Mouse (Mus musculus) ES-Bruce4 (cell line): ENCODE results near the gene Kif13a. TPM values are rescaled to one million over a fixed set of nuclear protein-coding genes. Genes with fewer than 3 reads are reported as not detected.

Experiments
- H3K27ac ChIP-seq: 2 replicates; pipeline ENCODE4 v1.5.1; 2012; ENCODE audit warnings: low read length, inconsistent platforms; ENCODE audit not compliant: insufficient read depth
- H3K27me3 ChIP-seq: 2 replicates; pipeline ENCODE4 v1.6.1; 2012; ENCODE audit warnings: mild to moderate bottlenecking, low read length, inconsistent platforms; ENCODE audit not compliant: control insufficient read depth, poor library complexity, insufficient read depth, severe bottlenecking
- H3K36me3 ChIP-seq: 2 replicates; pipeline ENCODE4 v1.6.1; 2012; ENCODE audit warnings: inconsistent platforms, mild to moderate bottlenecking, low read length, moderate library complexity; ENCODE audit not compliant: control insufficient read depth, poor library complexity, insufficient read depth, severe bottlenecking
- H3K4me1 ChIP-seq: one replicate; pipeline ENCODE4 v1.8.1; 2011; ENCODE audit warnings: low read length; ENCODE audit not compliant: control insufficient read depth, insufficient read depth
- H3K4me3 ChIP-seq: 2 replicates; pipeline ENCODE4 v1.5.1; 2011; ENCODE audit warnings: low read depth, mild to moderate bottlenecking, low read length
- H3K9ac ChIP-seq: 2 replicates; pipeline ENCODE4 v1.6.1; 2012; ENCODE audit warnings: low read depth, mild to moderate bottlenecking, inconsistent platforms; ENCODE audit not compliant: poor library complexity, severe bottlenecking
- H3K9me3 ChIP-seq: replicated peaks from 2 replicates; pipeline ENCODE4 v1.6.1; 2012; ENCODE audit warnings: mild to moderate bottlenecking, low read length, inconsistent platforms; ENCODE audit not compliant: control insufficient read depth, poor library complexity, insufficient read depth, severe bottlenecking
- CTCF ChIP-seq: IDR thresholded peaks from one replicate; pipeline ENCODE4 v1.8.1; 2011; ENCODE audit warnings: low read depth, low read length
- EP300 ChIP-seq: IDR thresholded peaks from 2 replicates; pipeline ENCODE4 v1.6.1; 2011; ENCODE audit warnings: low read depth, low read length; ENCODE audit not compliant: insufficient read depth
- POLR2A ChIP-seq: IDR thresholded peaks from one replicate; pipeline ENCODE4 v1.8.1; 2011; ENCODE audit warnings: low read length; ENCODE audit not compliant: insufficient read depth
- polyA plus RNA-seq: library from polyadenylated mRNA; stranded (reverse); fragments of >200 nt; gene quantifications from 2 replicates; pipeline ENCODE4 v1.2.4, GENCODE M21; 2011; ENCODE audit warnings: low read depth; ENCODE audit not compliant: missing spikeins, insufficient read depth, insufficient read length

Gene Kif13a
- polyA plus RNA-seq, 1 experiment = 41.1 TPM

DNA sequence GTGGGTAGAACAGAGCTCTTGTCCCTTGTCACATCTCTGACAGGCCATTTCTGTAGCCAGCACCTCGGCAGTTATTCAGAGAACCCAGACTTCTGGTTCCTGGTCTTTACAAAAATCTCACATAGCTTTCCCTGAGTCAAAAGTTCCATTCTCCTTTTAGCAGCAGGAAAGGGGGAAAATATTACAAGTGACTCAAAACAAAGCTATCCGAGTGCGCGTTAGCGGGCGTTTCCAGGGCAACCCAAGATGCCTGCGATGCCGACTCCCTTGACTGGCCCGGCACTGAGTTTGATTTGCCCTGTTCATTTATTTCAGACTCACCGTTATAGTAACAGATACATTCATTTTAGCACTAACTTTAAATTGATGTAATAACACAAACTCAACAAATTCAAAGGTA is 21.8 kb downstream of the Kif13a start:
- TF ChIP-seq POLR2A = no peak
- TF ChIP-seq EP300 = no peak
- TF ChIP-seq CTCF = no peak
- no peak overlapping the region for H3K9ac ChIP-seq

DNA sequence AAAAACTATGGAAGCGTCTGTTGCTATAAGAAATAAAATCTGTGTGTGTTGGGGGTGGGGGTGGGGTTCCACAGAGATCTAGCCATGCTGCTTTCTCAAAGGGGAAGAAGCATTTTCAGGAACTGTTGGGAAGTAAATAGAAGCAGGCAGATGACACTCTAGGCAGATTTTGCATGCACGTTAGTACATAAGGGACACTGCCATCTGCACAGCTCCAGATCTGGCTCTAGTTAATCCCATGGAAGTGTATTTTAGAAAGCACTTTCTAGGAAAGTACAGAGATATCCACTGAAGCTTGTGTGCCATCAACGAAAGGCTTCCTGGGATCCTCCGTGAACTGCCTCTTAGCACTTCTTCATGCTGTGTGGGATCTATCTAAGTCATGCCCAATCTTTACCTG is 22.6 kb downstream of the Kif13a start:
- Histone ChIP-seq H3K9me3 (peaks cover 5% of the 10 kb centered on the region), H3K4me1 (peaks cover 7% of the 10 kb centered on the region), H3K9ac (no peak overlapping the region), H3K27ac (no peak overlapping the region), H3K4me3 (no peak overlapping the region), H3K36me3 (no peaks in the 10 kb centered on the region), H3K27me3 (no peaks in the 10 kb centered on the region)
- TF ChIP-seq POLR2A (no peak), EP300 (no peak), CTCF (no peak)

More for the DNA sequence above, 21.8 kb downstream of the Kif13a start:
- peaks cover 7% of the 10 kb centered on the region for H3K4me1 ChIP-seq
- no peaks in the 10 kb centered on the region for H3K27me3 ChIP-seq
- H3K36me3 ChIP-seq = no peaks in the 10 kb centered on the region
- no peak overlapping the region for H3K4me3 ChIP-seq
- H3K27ac ChIP-seq = no peak overlapping the region
- H3K9me3 ChIP-seq = peaks cover 4% of the 10 kb centered on the region

DNA sequence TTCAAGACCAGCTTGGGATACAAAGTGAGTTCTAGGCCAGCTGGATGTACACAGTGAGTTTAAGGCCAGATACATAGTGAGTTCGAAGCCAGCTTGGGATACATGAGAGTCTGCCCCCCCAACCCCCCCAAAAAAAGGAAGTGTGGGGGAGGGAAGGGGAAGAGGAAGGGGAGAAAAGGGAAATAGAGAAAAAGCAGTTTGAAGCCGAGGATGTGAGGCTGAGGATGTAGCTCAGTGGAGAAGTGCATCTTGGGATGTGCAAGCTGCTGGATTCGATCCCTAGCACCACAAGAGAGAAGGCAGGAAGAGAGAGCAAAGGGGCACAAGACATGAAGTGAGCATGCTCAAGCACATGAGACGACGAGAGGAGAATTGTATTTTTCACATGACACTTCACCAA is 23.7 kb downstream of the Kif13a start:
- no peak overlapping the region for H3K4me3 ChIP-seq
- no peaks in the 10 kb centered on the region for H3K36me3 ChIP-seq
- H3K27ac ChIP-seq = no peak overlapping the region
- H3K9ac ChIP-seq = no peak overlapping the region
- H3K9me3 ChIP-seq = peaks cover 5% of the 10 kb centered on the region
- TF ChIP-seq EP300 (no peak), POLR2A (no peak), CTCF (no peak)
- peaks cover 4% of the 10 kb centered on the region for H3K4me1 ChIP-seq
- no peaks in the 10 kb centered on the region for H3K27me3 ChIP-seq

DNA sequence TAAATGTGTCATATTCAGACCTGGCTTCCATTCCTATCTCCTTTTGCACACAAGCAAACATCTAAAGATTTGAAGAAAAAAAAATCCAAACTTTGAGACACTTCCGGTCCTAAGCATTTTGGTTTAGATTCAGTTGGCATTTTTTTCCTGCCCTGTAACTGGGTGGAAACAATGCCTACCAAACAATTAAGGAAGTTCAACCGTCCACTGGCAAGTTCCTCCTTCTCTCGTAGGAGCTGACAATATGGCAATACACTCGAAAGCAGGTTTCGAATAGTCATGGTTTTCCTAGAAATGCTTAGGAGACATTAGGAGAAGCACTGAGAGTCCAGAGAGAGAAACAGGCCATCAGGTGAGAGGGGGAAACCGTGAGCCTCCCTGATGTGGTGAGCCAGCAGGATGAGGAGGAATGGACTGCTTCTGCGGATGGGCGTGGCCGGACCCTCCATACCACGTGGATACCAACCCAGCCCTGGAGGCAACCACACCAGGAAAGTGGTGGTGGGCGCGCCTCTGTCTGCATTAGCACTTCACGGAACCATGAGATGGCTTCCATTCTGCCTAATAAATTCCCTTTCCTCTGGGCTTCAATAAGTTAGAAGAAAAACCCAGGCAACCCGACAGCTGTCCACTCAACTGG is 24.6 kb downstream of the Kif13a start:
- Histone ChIP-seq H3K4me1 (peaks cover 4% of the 10 kb centered on the region), H3K27ac (no peak overlapping the region), H3K27me3 (no peaks in the 10 kb centered on the region), H3K36me3 (no peaks in the 10 kb centered on the region), H3K9ac (no peak overlapping the region), H3K9me3 (peaks cover 5% of the 10 kb centered on the region), H3K4me3 (no peak overlapping the region)
- TF ChIP-seq POLR2A (no peak), CTCF (no peak), EP300 (no peak)

DNA sequence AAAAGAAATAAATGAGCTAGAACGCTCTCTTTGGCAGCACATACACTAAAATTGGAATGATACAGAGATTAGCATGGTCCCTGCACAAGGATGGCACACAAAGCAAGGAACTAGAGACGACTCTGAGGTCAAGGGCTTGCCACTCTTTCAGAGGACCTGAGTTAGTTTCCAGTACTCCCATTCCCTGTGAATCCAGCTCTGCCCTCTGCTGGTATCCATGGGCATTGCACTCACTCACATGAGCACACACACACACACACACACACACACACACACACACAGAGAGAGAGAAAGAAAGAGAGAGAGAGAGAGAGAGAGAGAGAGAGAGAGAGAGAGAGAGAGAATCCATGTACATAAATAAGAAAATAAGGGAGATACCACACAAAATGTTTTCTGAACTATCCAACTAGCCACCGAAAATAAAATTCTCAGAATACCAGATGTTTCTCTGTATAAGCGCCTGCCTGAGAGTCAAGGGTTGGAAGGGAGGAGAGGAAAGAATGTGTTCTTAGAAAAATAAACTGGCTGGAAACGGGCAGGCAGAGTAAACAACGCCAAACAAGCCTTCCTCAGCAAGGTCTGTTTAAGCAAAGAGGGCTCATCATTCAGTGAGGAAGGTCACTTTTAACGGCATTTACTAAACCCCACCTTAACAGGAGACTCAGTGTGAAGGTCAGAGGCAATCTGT is 27.0 kb downstream of the Kif13a start:
- no peaks in the 10 kb centered on the region for H3K27me3 ChIP-seq
- no peak overlapping the region for H3K4me3 ChIP-seq
- TF ChIP-seq CTCF (no peak), POLR2A (no peak), EP300 (no peak)
- peaks cover 4% of the 10 kb centered on the region for H3K4me1 ChIP-seq
- no peaks in the 10 kb centered on the region for H3K36me3 ChIP-seq
- H3K9me3 ChIP-seq = peaks cover 5% of the 10 kb centered on the region
- no peak overlapping the region for H3K27ac ChIP-seq
- H3K9ac ChIP-seq = no peak overlapping the region

DNA sequence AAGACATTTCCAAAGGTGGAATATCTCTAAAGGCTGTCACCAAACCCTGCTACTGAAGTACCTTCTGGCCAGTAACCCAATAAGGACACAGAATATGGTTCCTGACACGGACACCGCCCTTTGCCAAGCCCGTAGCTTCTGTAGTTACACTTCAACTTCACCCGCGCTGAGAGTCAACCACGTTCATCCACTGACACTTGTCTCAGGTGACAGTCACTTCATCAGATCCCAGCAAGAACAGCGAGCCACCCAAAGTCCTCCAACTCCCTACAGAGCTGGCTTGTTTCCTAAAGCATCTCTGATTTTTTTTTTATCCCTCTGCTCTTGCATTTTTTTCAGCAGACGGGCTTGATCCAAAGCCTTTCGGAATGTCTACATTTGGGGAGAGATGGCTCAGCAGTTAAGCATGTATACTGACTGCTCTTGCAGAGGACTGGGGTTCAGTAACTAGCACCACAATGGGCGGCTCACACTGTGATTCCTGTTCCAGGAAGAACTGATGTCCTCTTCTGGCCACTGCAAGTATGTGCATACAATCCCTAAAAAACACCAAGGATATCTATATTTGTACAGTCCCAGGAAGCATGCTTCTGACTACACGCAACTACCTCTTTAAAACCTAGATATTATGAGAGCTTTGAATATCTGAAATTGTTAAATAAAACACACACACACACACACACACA is 28.7 kb downstream of the Kif13a start:
- H3K9ac ChIP-seq = no peak overlapping the region
- no peak overlapping the region for H3K4me3 ChIP-seq
- H3K27me3 ChIP-seq = no peaks in the 10 kb centered on the region
- no peak for TF ChIP-seq EP300
- no peak for TF ChIP-seq CTCF
- TF ChIP-seq POLR2A = no peak
- H3K27ac ChIP-seq = no peak overlapping the region
- H3K9me3 ChIP-seq = peaks cover 5% of the 10 kb centered on the region
- H3K36me3 ChIP-seq = no peaks in the 10 kb centered on the region
- H3K4me1 ChIP-seq = peaks cover 4% of the 10 kb centered on the region
